Mouse (Mus musculus) urinary bladder, adult 2 months (tissue): ENCODE results near the gene Eif4g3. TPM values are rescaled to one million over a fixed set of nuclear protein-coding genes. Genes with fewer than 3 reads are reported as not detected.

Source experiments
- DNase-seq: peaks from one replicate; pipeline ENCODE4 v3.0.0; 2022; ENCODE audit warnings: low spot score
- polyA plus RNA-seq: library from polyadenylated mRNA; depleted of rRNA; stranded (reverse); fragments of >200 nt; gene quantifications from 2 replicates; pipeline ENCODE4 v1.2.3, GENCODE M21; 2012

Gene Eif4g3
- polyA plus RNA-seq, 1 experiment: 64.2 TPM

- no peak for DNase-seq
Measured at GRCm38 (mm10) chr4:138101795-138102194, 109.0 kb downstream of the Eif4g3 start.

- DNase-seq: no peak
Measured at GRCm38 (mm10) chr4:138102413-138102812, 109.6 kb downstream of the Eif4g3 start.

GRCm38 (mm10) chr4:138104967-138105366 is 112.1 kb downstream of the Eif4g3 start:
- no peak for DNase-seq

- no peak for DNase-seq
Measured at GRCm38 (mm10) chr4:138107441-138108409, 114.9 kb downstream of the Eif4g3 start.

- no peak for DNase-seq
Measured at GRCm38 (mm10) chr4:138108541-138108940, 115.7 kb downstream of the Eif4g3 start.

- DNase-seq: no peak
Measured at GRCm38 (mm10) chr4:138109332-138109731, 116.5 kb downstream of the Eif4g3 start.

- DNase-seq: no peak
Measured at GRCm38 (mm10) chr4:138111858-138112257, 119.0 kb downstream of the Eif4g3 start.

GRCm38 (mm10) chr4:138119740-138120139 is 126.9 kb downstream of the Eif4g3 start:
- DNase-seq: no peak

GRCm38 (mm10) chr4:138124046-138124445 is 131.2 kb downstream of the Eif4g3 start:
- no peak for DNase-seq

GRCm38 (mm10) chr4:138127371-138127770 is 134.5 kb downstream of the Eif4g3 start:
- no peak for DNase-seq

GRCm38 (mm10) chr4:138127781-138128180 is 135.0 kb downstream of the Eif4g3 start:
- DNase-seq: no peak

GRCm38 (mm10) chr4:138130149-138130548 is 137.3 kb downstream of the Eif4g3 start:
- no peak for DNase-seq

- DNase-seq: no peak
Measured at GRCm38 (mm10) chr4:138131226-138131625, 138.4 kb downstream of the Eif4g3 start.

- DNase-seq: no peak
Measured at GRCm38 (mm10) chr4:138131716-138132115, 138.9 kb downstream of the Eif4g3 start.

- no peak for DNase-seq
Measured at GRCm38 (mm10) chr4:138133360-138133759, 140.5 kb downstream of the Eif4g3 start.

- DNase-seq: no peak
Measured at GRCm38 (mm10) chr4:138137336-138137735, 144.5 kb downstream of the Eif4g3 start.

GRCm38 (mm10) chr4:138137804-138138203 is 145.0 kb downstream of the Eif4g3 start:
- no peak for DNase-seq

- DNase-seq: no peak
Measured at GRCm38 (mm10) chr4:138138219-138138618, 145.4 kb downstream of the Eif4g3 start.

GRCm38 (mm10) chr4:138141358-138141757 is 148.5 kb downstream of the Eif4g3 start:
- DNase-seq: no peak

GRCm38 (mm10) chr4:138147176-138147575 is 154.4 kb downstream of the Eif4g3 start:
- no peak for DNase-seq

- no peak for DNase-seq
Measured at GRCm38 (mm10) chr4:138149977-138150376, 157.2 kb downstream of the Eif4g3 start.

- DNase-seq: no peak
Measured at GRCm38 (mm10) chr4:138151226-138151625, 158.4 kb downstream of the Eif4g3 start.

- no peak for DNase-seq
Measured at GRCm38 (mm10) chr4:138153980-138154379, 161.2 kb downstream of the Eif4g3 start.
